Mouse (Mus musculus) heart, adult 10 weeks (tissue): ENCODE results near the gene Parm1. TPM values are rescaled to one million over a fixed set of nuclear protein-coding genes. Genes with fewer than 3 reads are reported as not detected.

Experiments used
- polyA plus RNA-seq: library from polyadenylated mRNA; stranded (reverse); fragments of 350-450 nt; fragmentation: Illumina TruSeq; extraction: RNeasy Lipid Tissue Mini Kit (QIAGEN cat#74804); gene quantifications from one replicate; pipeline ENCODE4 v1.2.3, GENCODE M21; 2014; ENCODE audit warnings: low read depth, low replicate concordance

Gene Parm1
- 63.6 TPM for polyA plus RNA-seq

DNA sequence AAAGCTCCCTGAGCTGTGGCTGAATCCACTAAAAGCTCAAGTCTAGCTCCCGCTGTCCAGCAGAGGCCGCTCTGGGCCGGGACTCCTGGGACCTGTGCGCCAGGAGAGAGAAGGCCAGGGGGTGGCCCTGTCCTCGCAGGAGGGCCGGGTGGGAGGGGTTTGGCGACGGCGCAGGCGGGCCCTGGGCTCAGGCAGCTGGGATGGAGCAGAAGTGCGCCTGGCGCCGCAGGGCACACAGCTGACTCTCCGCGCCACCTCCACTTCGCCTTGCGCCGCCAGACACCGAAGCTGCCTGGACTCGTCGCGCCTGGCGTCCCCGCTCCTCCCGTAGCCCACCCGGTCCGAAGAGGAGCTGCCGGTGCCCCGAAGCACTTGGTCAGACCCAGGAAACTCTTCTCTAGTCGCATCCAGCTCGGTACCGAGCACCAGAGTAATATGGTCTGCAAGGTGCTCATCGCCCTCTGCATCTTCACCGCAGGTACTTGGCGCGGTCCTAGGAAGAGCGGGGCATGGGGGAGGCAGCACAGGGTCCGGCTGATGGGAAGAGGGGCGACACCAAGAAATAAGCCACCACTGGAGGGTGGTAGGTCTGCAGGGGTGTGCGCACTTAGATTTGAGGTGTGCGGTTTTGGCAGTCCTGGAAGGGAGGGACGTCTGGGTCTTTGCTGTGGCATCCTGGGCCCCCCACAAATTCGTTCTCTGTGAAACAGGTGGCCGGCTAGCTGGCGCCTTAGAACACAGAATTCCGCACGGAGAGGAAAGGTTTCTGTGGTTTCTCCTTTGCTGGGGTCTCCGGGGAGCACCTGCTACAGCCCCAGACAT, at the start of gene Parm1:
TSS of gene Parm1 (plus strand) at position 136 of the 822 bp plus-strand sequence.

Other genes starting within 250 kb of the Parm1 start
- 1.3 TPM for gene Btc, start 114.6 kb upstream of the Parm1 start, polyA plus RNA-seq